Mouse (Mus musculus) myocyte (in vitro differentiated cells): ENCODE results near the gene Ddx6. TPM values are rescaled to one million over a fixed set of nuclear protein-coding genes. Genes with fewer than 3 reads are reported as not detected.

Source experiments
- H3K27me3 ChIP-seq: one replicate; pipeline ENCODE4 v1.6.1; 2011; ENCODE audit not compliant: control insufficient read depth, insufficient read depth, insufficient read length
- H3K36me3 ChIP-seq: one replicate; pipeline ENCODE4 v1.6.1; 2011; ENCODE audit not compliant: control insufficient read depth, insufficient read depth
- H3K4me2 ChIP-seq: one replicate; pipeline ENCODE4 v1.6.1; 2011; ENCODE audit warnings: low read depth, control low read depth
- H3K4me3 ChIP-seq: one replicate; pipeline ENCODE4 v1.5.1; 2011; ENCODE audit warnings: mild to moderate bottlenecking, control low read depth, moderate library complexity
- H3K79me2 ChIP-seq: one replicate; pipeline ENCODE4 v1.6.1; 2011; ENCODE audit not compliant: control insufficient read depth, insufficient read depth
- H3ac ChIP-seq: one replicate; pipeline ENCODE4 v1.6.1; 2011; ENCODE audit not compliant: control insufficient read depth, insufficient read length
- CEBPB ChIP-seq: IDR thresholded peaks from 2 replicates; pipeline ENCODE4 v1.6.1; 2011; ENCODE audit warnings: mild to moderate bottlenecking, moderate library complexity; ENCODE audit not compliant: poor library complexity, insufficient read depth, severe bottlenecking
- E2F4 ChIP-seq: IDR thresholded peaks from one replicate; pipeline ENCODE4 v1.6.1; 2011; ENCODE audit warnings: mild to moderate bottlenecking, control low read depth, moderate library complexity; ENCODE audit not compliant: insufficient read depth
- MAX ChIP-seq: IDR thresholded peaks from one replicate; pipeline ENCODE4 v1.6.1; 2011; ENCODE audit warnings: low read depth, mild to moderate bottlenecking, control low read depth
- MYOD1 ChIP-seq, 3 experiments: IDR thresholded peaks; one replicate each; pipeline ENCODE4 v1.6.1; 2011; ENCODE audit warnings: control low read depth in 2 of 3, low read depth in 2 of 3, mild to moderate bottlenecking in 2 of 3, moderate library complexity in 1 of 3; ENCODE audit not compliant: insufficient read length in 2 of 3, control insufficient read depth in 1 of 3
- MYOG ChIP-seq, 3 experiments: IDR thresholded peaks; one replicate each; pipeline ENCODE4 v1.6.1; 2011; ENCODE audit warnings: control low read depth in 2 of 3, low read depth in 2 of 3, mild to moderate bottlenecking in 2 of 3; ENCODE audit not compliant: insufficient read length in 2 of 3, control insufficient read depth in 1 of 3, insufficient read depth in 1 of 3
- POLR2A ChIP-seq: IDR thresholded peaks from one replicate; pipeline ENCODE4 v1.6.1; 2011; ENCODE audit warnings: low read depth, mild to moderate bottlenecking, control low read depth, moderate library complexity; ENCODE audit not compliant: insufficient read length
- POLR2AphosphoS2 ChIP-seq: IDR thresholded peaks from one replicate; pipeline ENCODE4 v1.6.1; 2011; ENCODE audit warnings: low read depth, control low read depth; ENCODE audit not compliant: insufficient read length
- REST ChIP-seq: IDR thresholded peaks from one replicate; pipeline ENCODE4 v1.6.1; 2011; ENCODE audit warnings: mild to moderate bottlenecking, control low read depth, moderate library complexity; ENCODE audit not compliant: insufficient read depth, insufficient read length
- SRF ChIP-seq: IDR thresholded peaks from one replicate; pipeline ENCODE4 v1.6.1; 2011; ENCODE audit warnings: low read depth; ENCODE audit not compliant: control insufficient read depth, insufficient read length
- TCF12 ChIP-seq: IDR thresholded peaks from one replicate; pipeline ENCODE4 v1.6.1; 2011; ENCODE audit warnings: mild to moderate bottlenecking, control low read depth; ENCODE audit not compliant: poor library complexity, insufficient read depth, severe bottlenecking
- TCF3 ChIP-seq: IDR thresholded peaks from one replicate; pipeline ENCODE4 v1.6.1; 2011; ENCODE audit warnings: low read depth, control low read depth; ENCODE audit not compliant: insufficient read length
- USF1 ChIP-seq: IDR thresholded peaks from one replicate; pipeline ENCODE4 v1.6.1; 2011; ENCODE audit warnings: low read depth, mild to moderate bottlenecking, control low read depth, moderate library complexity
- polyA plus RNA-seq: library from polyadenylated mRNA; unstranded; fragments of >200 nt; fragmentation: generic; extraction: Trizol; gene quantifications from one replicate; pipeline ENCODE4 v1.2.1, GENCODE M21; 2012; ENCODE audit warnings: missing spikeins

The Ddx6 gene
- polyA plus RNA-seq, 1 experiment, result 25.8 TPM

GRCm38 (mm10) chr9:44579392-44579791 lies 25.3 kb upstream of the Ddx6 start:
- H3K36me3 ChIP-seq, result no peaks in the 10 kb centered on the region
- TF ChIP-seq MYOG (IDR thresholded peaks at IDR 0.05; ENCODE audit: control insufficient read depth in 1 of 3, insufficient read depth in 1 of 3, insufficient read length in 2 of 3, low read depth in 2 of 3), result no peak
- H3K4me3 ChIP-seq, result no peak overlapping the region
- H3K27me3 ChIP-seq, result no peaks in the 10 kb centered on the region
- no peaks in the 10 kb centered on the region for H3K79me2 ChIP-seq
- H3K4me2 ChIP-seq, result peak overlapping the region; percentile 42
- H3ac ChIP-seq, result no peak overlapping the region

GRCm38 (mm10) chr9:44580085-44580484 lies 24.6 kb upstream of the Ddx6 start:
- H3K27me3 ChIP-seq, result no peaks in the 10 kb centered on the region
- no peak overlapping the region for H3K4me2 ChIP-seq
- H3ac ChIP-seq, result no peak overlapping the region
- no peaks in the 10 kb centered on the region for H3K79me2 ChIP-seq
- H3K36me3 ChIP-seq, result no peaks in the 10 kb centered on the region
- no peak overlapping the region for H3K4me3 ChIP-seq
- TF ChIP-seq E2F4, result no peak
- no peak for TF ChIP-seq SRF
- no peak for TF ChIP-seq POLR2AphosphoS2

GRCm38 (mm10) chr9:44581423-44581822 lies 23.3 kb upstream of the Ddx6 start:
- H3K4me3 ChIP-seq, result no peak overlapping the region
- H3K79me2 ChIP-seq, result no peaks in the 10 kb centered on the region
- no peaks in the 10 kb centered on the region for H3K36me3 ChIP-seq
- H3K27me3 ChIP-seq, result no peaks in the 10 kb centered on the region
- H3ac ChIP-seq, result no peak overlapping the region
- no peak for TF ChIP-seq TCF12
- TF ChIP-seq MYOD1 (IDR thresholded peaks at IDR 0.05; ENCODE audit: control insufficient read depth in 1 of 3, insufficient read length in 2 of 3, low read depth in 2 of 3), result peak in 1 of 3 experiments; percentile 18
- H3K4me2 ChIP-seq, result no peak overlapping the region

GRCm38 (mm10) chr9:44582390-44582789 lies 22.3 kb upstream of the Ddx6 start:
- H3K79me2 ChIP-seq, result no peaks in the 10 kb centered on the region
- no peaks in the 10 kb centered on the region for H3K36me3 ChIP-seq
- no peak overlapping the region for H3K4me2 ChIP-seq
- no peak overlapping the region for H3K4me3 ChIP-seq
- H3K27me3 ChIP-seq, result no peaks in the 10 kb centered on the region
- no peak overlapping the region for H3ac ChIP-seq
- TF ChIP-seq POLR2AphosphoS2 (no peak), SRF (no peak), MYOD1 (IDR thresholded peaks at IDR 0.05; ENCODE audit: control insufficient read depth in 1 of 3, insufficient read length in 2 of 3, low read depth in 2 of 3) (peak in 2 of 3 experiments; percentile 65 to 81), POLR2A (no peak), TCF3 (no peak), MAX (no peak), CEBPB (no peak), MYOG (IDR thresholded peaks at IDR 0.05; ENCODE audit: control insufficient read depth in 1 of 3, insufficient read depth in 1 of 3, insufficient read length in 2 of 3, low read depth in 2 of 3) (peak; percentile 6 to 79 (median 15)), E2F4 (no peak)

- Histone ChIP-seq H3K79me2 (no peaks in the 10 kb centered on the region), H3K4me2 (no peak overlapping the region), H3ac (no peak overlapping the region), H3K36me3 (no peaks in the 10 kb centered on the region), H3K27me3 (no peaks in the 10 kb centered on the region), H3K4me3 (no peak overlapping the region)
- TF ChIP-seq REST (no peak), USF1 (no peak), POLR2A (no peak), MYOG (IDR thresholded peaks at IDR 0.05; ENCODE audit: control insufficient read depth in 1 of 3, insufficient read depth in 1 of 3, insufficient read length in 2 of 3, low read depth in 2 of 3) (no peak), SRF (no peak), MYOD1 (IDR thresholded peaks at IDR 0.05; ENCODE audit: control insufficient read depth in 1 of 3, insufficient read length in 2 of 3, low read depth in 2 of 3) (no peak), MAX (no peak), TCF3 (no peak), E2F4 (no peak), POLR2AphosphoS2 (no peak), TCF12 (no peak), CEBPB (no peak)
Observed at GRCm38 (mm10) chr9:44586640-44587261, 17.9 kb upstream of the Ddx6 start.
